Mouse (Mus musculus) bone marrow, adult 2 months (tissue): ENCODE measurements around the gene Rab10.

Experiments used
- CTCF ChIP-seq: fragments of 200-500 bp; IDR thresholded peaks from 2 replicates; pipeline ENCODE4 v1.5.1; 2011; ENCODE audit warnings: low read length, control low read depth; ENCODE audit not compliant: control insufficient read depth, insufficient read depth
- POLR2A ChIP-seq: fragments of 200-500 bp; IDR thresholded peaks from 2 replicates; pipeline ENCODE4 v1.6.1; 2011; ENCODE audit warnings: low read depth, mild to moderate bottlenecking, control low read depth, low read length, borderline replicate concordance; ENCODE audit not compliant: control insufficient read depth

- TF ChIP-seq CTCF (no peak), POLR2A (no peak)
Measured at GRCm38 (mm10) chr12:3246091-3246490, 63.7 kb downstream of the Rab10 start.
